Mouse (Mus musculus): Measurements from ENCODE around the gene Adarb1. TPM values are rescaled to one million over a fixed set of nuclear protein-coding genes. Genes with fewer than 3 reads are reported as not detected.

The Adarb1 gene
- polyA plus RNA-seq, 1 experiment from 2014 or later = 6.9 TPM

- WGBS = 22% methylated on average over 23 of the region's 23 CpGs
- DNase-seq (ENCODE audit: low spot score) (no peak), ATAC-seq (ENCODE audit: low FRiP score, low TSS enrichment) (peak; percentile 31; the same call in 1 of the 2 replicates)
- Histone ChIP-seq H3K27ac (replicated peaks) (no peak overlapping the region), H3K9me3 (ENCODE audit: control insufficient read depth, low read length) (no peaks in the 10 kb centered on the region), H3K9ac (ENCODE audit: low read length) (peak overlapping the region; percentile 9), H3K27me3 (ENCODE audit: control insufficient read depth, insufficient read depth, low read length) (no peaks in the 10 kb centered on the region), H3K4me3 (ENCODE audit: low read depth, low read length) (0 out of 2 replicates have a peak overlapping the region, but pooled peaks have one; percentile 8), H3K36me3 (ENCODE audit: control insufficient read depth, insufficient read depth, low read length) (no peaks in the 10 kb centered on the region), H3K4me1 (replicated peaks; ENCODE audit: control insufficient read depth, insufficient read depth) (0 out of 2 replicates have a peak, but pooled peaks cover 2% of the 10 kb centered on the region), H3K4me2 (replicated peaks; ENCODE audit: low read depth) (peak overlapping the region; percentile 40)
- TF ChIP-seq EP300 (optimal IDR thresholded peaks at IDR 0.05) = no peak
Measured at GRCm38 (mm10) chr10:77449315-77450158, 31.5 kb upstream of the Adarb1 start.

- no peak for DNase-seq (ENCODE audit: low spot score)
Measured at GRCm38 (mm10) chr10:77448698-77449247, 30.7 kb upstream of the Adarb1 start.

GRCm38 (mm10) chr10:77448209-77448608 is 30.1 kb upstream of the Adarb1 start:
- Histone ChIP-seq H3K9ac (ENCODE audit: low read length) (no peak overlapping the region), H3K4me2 (replicated peaks; ENCODE audit: low read depth) (no peak overlapping the region), H3K4me3 (ENCODE audit: low read depth, low read length) (no peak overlapping the region), H3K27me3 (ENCODE audit: control insufficient read depth, insufficient read depth, low read length) (no peaks in the 10 kb centered on the region), H3K9me3 (ENCODE audit: control insufficient read depth, low read length) (no peaks in the 10 kb centered on the region), H3K4me1 (replicated peaks; ENCODE audit: control insufficient read depth, insufficient read depth) (0 out of 2 replicates have a peak, but pooled peaks cover 2% of the 10 kb centered on the region), H3K27ac (replicated peaks) (no peak overlapping the region), H3K36me3 (ENCODE audit: control insufficient read depth, insufficient read depth, low read length) (no peaks in the 10 kb centered on the region)
- TF ChIP-seq EP300 (optimal IDR thresholded peaks at IDR 0.05) (no peak), CTCF (IDR thresholded peaks at IDR 0.05; ENCODE audit: low read depth) (no peak)
- 85% methylated on average over 7 of the region's 7 CpGs for WGBS
- ATAC-seq (ENCODE audit: low FRiP score, low TSS enrichment) (no peak), DNase-seq (ENCODE audit: low spot score) (no peak)

More at GRCm38 (mm10) chr10:77448698-77449247, 30.7 kb upstream of the Adarb1 start:
- Histone ChIP-seq H3K27ac (replicated peaks) (no peak overlapping the region), H3K36me3 (ENCODE audit: control insufficient read depth, insufficient read depth, low read length) (no peaks in the 10 kb centered on the region), H3K9ac (ENCODE audit: low read length) (peak overlapping the region; percentile 9; the same call in 1 of the 2 replicates), H3K27me3 (ENCODE audit: control insufficient read depth, insufficient read depth, low read length) (no peaks in the 10 kb centered on the region), H3K4me2 (replicated peaks; ENCODE audit: low read depth) (peak overlapping the region; percentile 40), H3K4me3 (ENCODE audit: low read depth, low read length) (no peak overlapping the region), H3K9me3 (ENCODE audit: control insufficient read depth, low read length) (no peaks in the 10 kb centered on the region), H3K4me1 (replicated peaks; ENCODE audit: control insufficient read depth, insufficient read depth) (0 out of 2 replicates have a peak, but pooled peaks cover 2% of the 10 kb centered on the region)
- no peak for ATAC-seq (ENCODE audit: low FRiP score, low TSS enrichment)
- WGBS = 41% methylated on average over 6 of the region's 6 CpGs
- TF ChIP-seq CTCF (IDR thresholded peaks at IDR 0.05; ENCODE audit: low read depth) = no peak
- no peak for TF ChIP-seq EP300 (optimal IDR thresholded peaks at IDR 0.05)

- Histone ChIP-seq H3K9me3 (ENCODE audit: control insufficient read depth, low read length) (no peaks in the 10 kb centered on the region), H3K36me3 (ENCODE audit: control insufficient read depth, insufficient read depth, low read length) (no peaks in the 10 kb centered on the region), H3K4me3 (ENCODE audit: low read depth, low read length) (no peak overlapping the region), H3K27ac (replicated peaks) (no peak overlapping the region), H3K9ac (ENCODE audit: low read length) (no peak overlapping the region), H3K27me3 (ENCODE audit: control insufficient read depth, insufficient read depth, low read length) (no peaks in the 10 kb centered on the region), H3K4me2 (replicated peaks; ENCODE audit: low read depth) (no peak overlapping the region), H3K4me1 (replicated peaks; ENCODE audit: control insufficient read depth, insufficient read depth) (0 out of 2 replicates have a peak, but pooled peaks cover 2% of the 10 kb centered on the region)
- no peak for DNase-seq (ENCODE audit: low spot score)
- 9% methylated on average over 2 of the region's 2 CpGs for WGBS
- ATAC-seq (ENCODE audit: low FRiP score, low TSS enrichment) = no peak
- TF ChIP-seq EP300 (optimal IDR thresholded peaks at IDR 0.05) (no peak), CTCF (IDR thresholded peaks at IDR 0.05; ENCODE audit: low read depth) (no peak)
Measured at GRCm38 (mm10) chr10:77447755-77448154, 29.7 kb upstream of the Adarb1 start.

- H3K27ac ChIP-seq (replicated peaks) = no peak overlapping the region
- H3K4me1 ChIP-seq (replicated peaks; ENCODE audit: control insufficient read depth, insufficient read depth) = peaks cover 5% of the 10 kb centered on the region; the same call in 1 of the 2 replicates
- peak; percentile 23; the same call in 1 of the 2 replicates for TF ChIP-seq CTCF (IDR thresholded peaks at IDR 0.05; ENCODE audit: low read depth)
- TF ChIP-seq EP300 (optimal IDR thresholded peaks at IDR 0.05) = no peak
- H3K4me2 ChIP-seq (replicated peaks; ENCODE audit: low read depth) = no peak overlapping the region
- no peaks in the 10 kb centered on the region for H3K36me3 ChIP-seq (ENCODE audit: control insufficient read depth, insufficient read depth, low read length)
- 90% methylated on average over 4 of the region's 4 CpGs for WGBS
- H3K9me3 ChIP-seq (ENCODE audit: control insufficient read depth, low read length) = no peaks in the 10 kb centered on the region
- DNase-seq (ENCODE audit: low spot score) (no peak), ATAC-seq (ENCODE audit: low FRiP score, low TSS enrichment) (no peak)
- no peak overlapping the region for H3K4me3 ChIP-seq (ENCODE audit: low read depth, low read length)
- no peak overlapping the region for H3K9ac ChIP-seq (ENCODE audit: low read length)
- H3K27me3 ChIP-seq (ENCODE audit: control insufficient read depth, insufficient read depth, low read length) = no peaks in the 10 kb centered on the region
Measured at GRCm38 (mm10) chr10:77442250-77442649, 24.2 kb upstream of the Adarb1 start.

GRCm38 (mm10) chr10:77441812-77442211 is 23.7 kb upstream of the Adarb1 start:
- no peak for TF ChIP-seq CTCF (IDR thresholded peaks at IDR 0.05; ENCODE audit: low read depth)
- H3K9me3 ChIP-seq (ENCODE audit: control insufficient read depth, low read length) = no peaks in the 10 kb centered on the region
- H3K4me3 ChIP-seq (ENCODE audit: low read depth, low read length) = no peak overlapping the region
- ATAC-seq (ENCODE audit: low FRiP score, low TSS enrichment) (no peak), DNase-seq (ENCODE audit: low spot score) (no peak)
- no peak overlapping the region for H3K27ac ChIP-seq (replicated peaks)
- no peak overlapping the region for H3K4me2 ChIP-seq (replicated peaks; ENCODE audit: low read depth)
- H3K9ac ChIP-seq (ENCODE audit: low read length) = no peak overlapping the region
- WGBS = 78% methylated on average over 3 of the region's 3 CpGs
- H3K36me3 ChIP-seq (ENCODE audit: control insufficient read depth, insufficient read depth, low read length) = no peaks in the 10 kb centered on the region
- no peaks in the 10 kb centered on the region for H3K27me3 ChIP-seq (ENCODE audit: control insufficient read depth, insufficient read depth, low read length)
- H3K4me1 ChIP-seq (replicated peaks; ENCODE audit: control insufficient read depth, insufficient read depth) = peaks cover 5% of the 10 kb centered on the region; the same call in 1 of the 2 replicates

Data from stomach, postnatal 0 days (tissue).